Mouse (Mus musculus): ENCODE data around the gene Gm14226.
"Not testable (repeated sequence)": the region's sequence is repeated elsewhere in the genome, so short reads cannot be mapped to it uniquely, and the experiment has no call there.

Gm14226 gene

GRCm38 (mm10) chr2:155050108-155050503 is 32.0 kb downstream of the Gm14226 start:
- no peak for DNase-seq

- peak; percentile 93 for DNase-seq
Measured at GRCm38 (mm10) chr2:155050504-155051236, 32.6 kb downstream of the Gm14226 start.

- DNase-seq: no peak
Measured at GRCm38 (mm10) chr2:155051622-155052351, 33.7 kb downstream of the Gm14226 start.

GRCm38 (mm10) chr2:155052681-155053080 is 34.6 kb downstream of the Gm14226 start:
- DNase-seq: no peak

DNA sequence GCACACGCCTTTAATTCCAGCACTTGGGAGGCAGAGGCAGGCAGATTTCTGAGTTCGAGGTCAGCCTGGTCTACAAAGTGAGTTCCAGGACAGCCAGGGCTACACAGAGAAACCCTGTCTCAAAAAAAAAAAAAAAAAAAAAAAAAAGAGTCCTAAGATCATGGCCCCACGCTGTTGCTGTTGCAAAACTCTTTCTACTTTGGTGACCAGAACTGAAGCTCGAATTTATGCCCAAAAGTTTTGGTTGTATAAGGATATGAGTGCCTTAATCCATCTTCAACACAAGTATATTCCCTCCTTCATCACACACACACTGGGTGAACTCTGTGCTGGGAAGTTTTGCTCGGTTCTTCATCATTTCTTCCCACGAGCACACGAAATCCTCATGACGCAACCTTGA is 35.4 kb downstream of the Gm14226 start:
- DNase-seq: not testable (repeated sequence)

GRCm38 (mm10) chr2:155054672-155055071 is 36.6 kb downstream of the Gm14226 start:
- no peak for DNase-seq

- DNase-seq: no peak
Measured at GRCm38 (mm10) chr2:155056076-155056578, 38.1 kb downstream of the Gm14226 start.

GRCm38 (mm10) chr2:155057361-155057760 is 39.3 kb downstream of the Gm14226 start:
- no peak for DNase-seq

DNA sequence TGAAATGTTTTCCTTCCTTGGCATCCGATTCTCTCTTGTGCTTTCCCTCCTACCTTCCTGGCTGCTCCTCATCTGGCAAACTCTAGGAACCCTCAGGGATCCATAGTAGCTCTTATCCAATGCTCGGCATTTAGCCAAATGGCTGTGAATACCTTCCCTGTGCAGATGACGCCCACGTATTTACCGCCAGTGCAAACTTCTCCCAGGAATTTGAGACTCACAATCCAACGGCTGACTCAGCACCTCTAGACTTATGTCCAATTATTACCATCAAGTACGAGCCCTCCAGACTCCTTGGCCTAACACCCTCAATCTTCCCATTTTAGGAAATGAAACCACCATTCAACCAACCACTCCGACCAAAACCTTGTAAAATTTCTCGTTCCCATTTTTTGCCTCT is 53.0 kb downstream of the Gm14226 start:
- peak; percentile 4 for DNase-seq

DNA sequence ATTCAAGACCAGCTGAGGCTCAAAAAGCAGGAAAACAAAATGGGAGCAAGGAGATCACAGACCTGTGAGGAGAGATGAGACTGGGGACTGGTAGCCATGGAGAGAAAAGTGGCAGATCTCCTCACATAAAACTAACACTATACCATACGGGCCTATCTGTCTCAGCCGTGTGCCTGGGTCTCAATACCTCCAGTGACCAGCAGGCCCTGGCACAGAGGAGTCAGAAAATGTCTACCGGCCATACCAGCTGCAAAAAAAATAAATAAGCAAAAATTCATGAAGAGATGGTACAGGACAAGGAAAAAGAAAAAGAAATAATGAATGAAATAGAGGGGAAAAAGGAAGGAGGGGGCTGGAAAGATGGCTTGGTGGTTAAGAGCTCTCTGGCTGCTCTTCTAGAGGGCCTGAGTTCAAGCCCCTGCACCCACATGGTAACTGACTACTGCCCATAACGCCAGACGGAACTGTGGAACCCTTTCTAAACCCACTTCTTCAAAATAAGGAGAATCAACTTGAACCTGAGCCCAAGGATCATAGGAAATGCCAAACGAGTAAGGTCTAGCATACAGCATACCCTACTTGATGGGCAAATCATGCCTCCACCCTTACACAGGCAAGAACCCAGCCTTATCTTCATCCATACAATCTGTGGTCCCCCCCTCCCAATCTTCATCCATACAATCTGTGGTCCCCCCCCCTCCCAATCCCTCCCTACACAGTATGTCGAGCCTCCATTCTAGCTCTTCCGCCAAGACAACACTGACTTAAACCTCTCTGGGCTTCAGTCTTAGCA is 54.5 kb downstream of the Gm14226 start:
- no peak for DNase-seq

- no peak for DNase-seq
Measured at GRCm38 (mm10) chr2:155073347-155073746, 55.3 kb downstream of the Gm14226 start.

GRCm38 (mm10) chr2:155073978-155074765 is 56.1 kb downstream of the Gm14226 start, which contains the start of gene Ahcy:
Ahcy (minus strand) TSS chr2:155074497.
- DNase-seq: peak; percentile 91

DNA sequence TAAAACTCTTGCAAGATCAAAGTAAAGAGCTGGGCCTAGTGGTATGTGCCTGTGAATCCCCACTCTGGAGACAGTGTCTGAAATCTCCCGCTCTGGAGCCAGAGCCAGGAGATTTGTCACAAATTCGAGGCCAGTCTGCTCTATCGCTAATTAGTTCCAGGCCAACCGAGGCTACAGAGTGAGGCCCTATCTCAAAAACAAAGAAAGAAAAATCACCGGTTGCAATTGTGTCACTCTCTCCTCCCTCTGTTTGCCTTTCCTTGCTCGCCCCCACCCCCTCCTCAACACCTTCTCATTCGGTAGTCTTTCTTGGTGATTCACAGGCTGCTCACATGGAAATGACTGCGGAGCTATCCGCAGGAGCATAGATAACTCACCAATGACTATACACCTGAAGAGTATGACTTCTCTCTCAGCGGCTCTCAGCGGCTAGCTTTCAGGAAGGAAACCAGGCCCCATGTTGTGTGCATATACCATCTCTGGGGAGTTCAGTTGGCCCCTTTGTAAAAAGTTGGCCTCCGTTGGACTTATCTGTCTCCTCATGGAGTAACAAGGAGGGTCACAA is 56.8 kb downstream of the Gm14226 start:
- peak; percentile 41 for DNase-seq

DNA sequence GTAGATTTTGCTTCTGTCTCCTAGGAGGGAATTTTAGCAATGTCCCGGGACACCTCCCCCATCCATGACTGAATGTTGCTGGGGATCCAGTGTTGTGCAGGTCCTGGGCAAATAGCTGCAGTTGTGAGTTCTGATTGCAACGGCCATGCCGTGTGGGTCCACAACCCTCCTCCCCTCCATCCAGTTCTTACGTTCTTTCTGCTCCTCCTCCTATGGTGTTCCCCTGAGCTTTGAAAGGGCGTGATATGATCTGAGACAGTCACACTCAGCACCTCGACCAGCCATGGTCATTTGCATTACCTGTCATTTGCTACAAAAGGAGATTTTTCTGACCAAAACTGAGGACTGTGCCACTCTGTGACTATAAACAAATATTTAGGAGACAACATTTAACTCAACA is 57.6 kb downstream of the Gm14226 start:
- DNase-seq: no peak

All from right cerebral cortex, adult 18-20 months (tissue).